Mouse (Mus musculus) embryonic fibroblast, embryonic 13.5 days (primary cell): ENCODE data around the gene Lrp5.

Source experiments
- CTCF ChIP-seq: IDR thresholded peaks from 2 replicates; pipeline ENCODE4 v1.5.1; 2011; ENCODE audit warnings: mild to moderate bottlenecking, control low read depth, low read length, moderate library complexity, borderline replicate concordance; ENCODE audit not compliant: insufficient read depth
- POLR2A ChIP-seq: IDR thresholded peaks from 2 replicates; pipeline ENCODE4 v1.6.1; 2011; ENCODE audit warnings: low read depth, mild to moderate bottlenecking, control low read depth, low read length, moderate library complexity

GRCm38 (mm10) chr19:3625111-3625510 lies 61.3 kb downstream of the Lrp5 start:
- TF ChIP-seq CTCF (no peak), POLR2A (no peak)
